28 mouse cellular contexts compared by ENCODE assay signal in the genomic region with DNA sequence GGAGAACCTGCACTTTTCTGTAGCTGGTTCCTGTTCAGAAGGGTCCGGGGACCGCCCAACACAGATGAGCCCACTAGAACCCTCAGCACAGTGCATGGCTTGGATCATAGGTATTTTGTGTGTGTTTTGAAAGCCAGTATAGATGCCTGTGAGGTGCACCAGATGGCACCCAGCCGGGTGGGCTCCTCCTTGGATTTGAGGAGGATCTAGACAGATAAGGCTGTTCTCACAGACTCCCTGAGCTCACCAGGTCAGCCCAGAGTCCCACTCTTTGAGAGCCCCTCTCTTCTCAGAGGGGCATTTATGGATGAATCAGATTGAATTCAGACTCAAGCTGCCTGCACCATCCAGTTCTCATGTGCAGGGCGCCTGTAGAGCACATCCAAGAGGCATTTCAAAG. TPM values are rescaled to one million over a fixed set of nuclear protein-coding genes. Genes with fewer than 3 reads are reported as not detected.
A peak's percentile ranks its signal among the peaks of the same experiment; 100 is the strongest.
DNase-seq lines count a peak whose midpoint lies in the region; ATAC-seq and TF ChIP-seq lines count a peak whose summit lies in the region.
"Had no signal": no experiment of that assay in that cellular context is flagged by ENCODE, and none has a peak within 500 bp of the region (broad histone marks: within the 10 kb centered on the region; RNA-seq: fewer than 3 reads in every experiment).

No protein-coding gene starts in this region.

- no peaks in the 10 kb centered on the region for H3K4me1 ChIP-seq in midbrain, embryonic 14.5 days (ENCODE audit: control insufficient read depth, insufficient read depth, low read length)
- no peaks in the 10 kb centered on the region for H3K4me1 ChIP-seq in midbrain, postnatal 0 days (ENCODE audit: insufficient read depth, low read length)
- H3K4me1 ChIP-seq: embryonic facial prominence, embryonic 12.5 days; embryonic facial prominence, embryonic 15.5 days; forebrain, embryonic 12.5 days; forebrain, embryonic 15.5 days had no signal

- peak; percentile 81 for DNase-seq in heart, adult 11 months
- no peak for DNase-seq in heart, adult 9 months (ENCODE audit: low spot score in 2 of 2)
- DNase-seq in midbrain, embryonic 14.5 days: no peak
- DNase-seq in midbrain, postnatal 0 days (ENCODE audit: low spot score): no peak
- DNase-seq in liver: no peak
- no peak for DNase-seq in left cerebral cortex, postnatal 25 days (ENCODE audit: low spot score in 2 of 2)
- DNase-seq: adrenal gland, adult 2 months; adrenal gland, postnatal 14 days; B cell, adult 2 months; cerebellum, adult 11 months; cerebellum, adult 9-11 months; gastrocnemius, adult 2 months; gastrocnemius, postnatal 14 days; heart, adult 18-20 months; heart, postnatal 14 days; heart, postnatal 4 days had no signal

- H3K27ac ChIP-seq in midbrain, embryonic 14.5 days (replicated peaks; ENCODE audit: low read depth, low read length): no peak overlapping the region
- H3K27ac ChIP-seq in midbrain, postnatal 0 days (ENCODE audit: low read depth, low read length): no peak overlapping the region
- H3K27ac ChIP-seq in macrophage: 0 out of 2 replicates have a peak overlapping the region, but pooled peaks have one; percentile 10
- H3K27ac ChIP-seq: embryonic facial prominence, embryonic 12.5 days; embryonic facial prominence, embryonic 15.5 days; forebrain, embryonic 12.5 days; forebrain, embryonic 15.5 days; gastrocnemius, adult 2 months; heart, embryonic 10.5 days; heart, embryonic 13.5 days; hindbrain, embryonic 14.5 days; hindbrain, postnatal 0 days had no signal

- WGBS in midbrain, embryonic 14.5 days: 86% methylated on average over 4 of the region's 4 CpGs
- 85% methylated on average over 4 of the region's 4 CpGs for WGBS in midbrain, postnatal 0 days
- 94% methylated on average over 4 of the region's 4 CpGs for WGBS in macrophage (ENCODE audit: missing documents)

- no peaks in the 10 kb centered on the region for H3K27me3 ChIP-seq in midbrain, embryonic 14.5 days (ENCODE audit: control insufficient read depth, insufficient read depth, low read length)
- H3K27me3 ChIP-seq in midbrain, postnatal 0 days (ENCODE audit: insufficient read depth, low read length): no peaks in the 10 kb centered on the region
- H3K27me3 ChIP-seq: CH12.LX; embryonic facial prominence, embryonic 12.5 days; embryonic facial prominence, embryonic 15.5 days; forebrain, embryonic 12.5 days; forebrain, embryonic 15.5 days; heart, embryonic 13.5 days had no signal

- no peak overlapping the region for H3K4me3 ChIP-seq in midbrain, embryonic 14.5 days (replicated peaks; ENCODE audit: low read depth, low read length)
- H3K4me3 ChIP-seq in midbrain, postnatal 0 days (ENCODE audit: low read depth, low read length): no peak overlapping the region
- no peak overlapping the region for H3K4me3 ChIP-seq in macrophage (ENCODE audit: inconsistent target)
- H3K4me3 ChIP-seq: embryonic facial prominence, embryonic 12.5 days; embryonic facial prominence, embryonic 15.5 days; forebrain, embryonic 12.5 days; forebrain, embryonic 15.5 days; gastrocnemius, adult 2 months; heart, embryonic 10.5 days; heart, embryonic 13.5 days had no signal

- H3K4me2 ChIP-seq in midbrain, embryonic 14.5 days (ENCODE audit: low read length): no peak overlapping the region
- H3K4me2 ChIP-seq in midbrain, postnatal 0 days (ENCODE audit: low read depth, low read length, poor library complexity, severe bottlenecking): no peak overlapping the region
- H3K4me2 ChIP-seq: embryonic facial prominence, embryonic 12.5 days; embryonic facial prominence, embryonic 15.5 days; forebrain, embryonic 12.5 days; forebrain, embryonic 15.5 days; heart, embryonic 13.5 days; hindbrain, embryonic 14.5 days had no signal

- intact Hi-C loops in left cerebral cortex, postnatal 25 days (cut with DNase I): no loop called here

- peaks cover 83% of the 10 kb centered on the region for H3K36me3 ChIP-seq in midbrain, embryonic 14.5 days (ENCODE audit: control insufficient read depth, insufficient read depth, low read length)
- peaks cover 51% of the 10 kb centered on the region for H3K36me3 ChIP-seq in midbrain, postnatal 0 days (ENCODE audit: insufficient read depth, low read length)
- H3K36me3 ChIP-seq in macrophage (ENCODE audit: inconsistent target): peaks cover 72% of the 10 kb centered on the region

- 0 out of 2 replicates have a peak overlapping the region, but pooled peaks have one; percentile 7 for H3K9ac ChIP-seq in midbrain, embryonic 14.5 days (replicated peaks; ENCODE audit: low read length)
- H3K9ac ChIP-seq in midbrain, postnatal 0 days (replicated peaks; ENCODE audit: low read length, poor library complexity, severe bottlenecking): no peak overlapping the region
- H3K9ac ChIP-seq: embryonic facial prominence, embryonic 12.5 days; embryonic facial prominence, embryonic 15.5 days; forebrain, embryonic 12.5 days; forebrain, embryonic 15.5 days; heart, embryonic 13.5 days; hindbrain, embryonic 14.5 days had no signal

- no peak for ATAC-seq in midbrain, embryonic 14.5 days (ENCODE audit: low FRiP score, low TSS enrichment)
- ATAC-seq in midbrain, postnatal 0 days (ENCODE audit: low FRiP score): no peak
- ATAC-seq: forebrain, embryonic 15.5 days; hindbrain, postnatal 0 days had no signal

- H3K79me2 ChIP-seq in macrophage (ENCODE audit: inconsistent target): peaks cover 9% of the 10 kb centered on the region; the same call in 1 of the 2 replicates

- TF ChIP-seq CTCF in midbrain, postnatal 0 days (IDR thresholded peaks at IDR 0.05): no peak

- H3K9me3 ChIP-seq in midbrain, embryonic 14.5 days (ENCODE audit: control insufficient read depth, low read length): no peaks in the 10 kb centered on the region
- no peaks in the 10 kb centered on the region for H3K9me3 ChIP-seq in midbrain, postnatal 0 days (ENCODE audit: low read length)
- H3K9me3 ChIP-seq: embryonic facial prominence, embryonic 12.5 days; embryonic facial prominence, embryonic 15.5 days; forebrain, embryonic 12.5 days; forebrain, embryonic 15.5 days; heart, embryonic 10.5 days; heart, embryonic 13.5 days had no signal

RNA-seq across cellular contexts. Expression of gene Pomc, which starts 47.7 kb away (rescaled TPM):
- 4.5 and 5.4 TPM in 2 replicates for polyA plus RNA-seq in midbrain, embryonic 14.5 days (2014; fragmentation: Nextera tagmentation; extraction: Ambion mirVana)
- total RNA-seq in midbrain, postnatal 0 days (2014; rRNA removed): 2.2 and 2.4 TPM in 2 replicates
- polyA plus RNA-seq in midbrain, postnatal 0 days (2015; fragmentation: Nextera tagmentation; extraction: Ambion mirVana): 7.9 and 9.8 TPM in 2 replicates
- under 1 TPM in 3 of 26 experiments, not detected in 23; 0.67 to 0.91 (median 0.90) TPM for total RNA-seq in macrophage (2018; cell fraction: chromatin; rRNA removed)
- total RNA-seq in macrophage (2018; cell fraction: cytosol; rRNA removed): under 1 TPM in 14 of 26 experiments, not detected in 12; 0.12 to 0.47 (median 0.23) TPM
- 1 to 10 TPM in 2 of 26 experiments, under 1 TPM in 9, not detected in 15; 0.76 to 1.6 (median 0.87) TPM for total RNA-seq in macrophage (2018; cell fraction: nucleus; rRNA removed)
- 0.37 TPM in 1 of 3 replicates, not detected in the others for polyA plus RNA-seq in macrophage (2018)
- 1 to 10 TPM; 2.5 to 2.9 TPM for total RNA-seq in left cerebral cortex, postnatal 25 days (2021)
- total RNA-seq: common myeloid progenitor, adult 5-6 weeks; gastrocnemius, adult 2 months; MEL had no signal
